Mouse (Mus musculus): ENCODE results near the gene Lrrc4c. TPM values are rescaled to one million over a fixed set of nuclear protein-coding genes. Genes with fewer than 3 reads are reported as not detected.
A peak's percentile ranks its signal among the peaks of the same experiment; 100 is the strongest.

The Lrrc4c gene
- polyA plus RNA-seq, 1 experiment: 17.7 TPM

GRCm38 (mm10) chr2:97478925-97479298 is 1160.9 kb downstream of the Lrrc4c start:
- TF ChIP-seq POLR2A (IDR thresholded peaks at IDR 0.05; ENCODE audit: borderline replicate concordance, extremely low read depth, insufficient read depth, insufficient read length, poor library complexity, severe bottlenecking): no peak
- TF ChIP-seq CTCF (IDR thresholded peaks at IDR 0.05; ENCODE audit: borderline replicate concordance, extremely low read depth, insufficient read depth, insufficient read length): no peak
- peak; percentile 92 for DNase-seq (ENCODE audit: low read depth)

- DNase-seq (ENCODE audit: low read depth): peak; percentile 48
- TF ChIP-seq POLR2A (IDR thresholded peaks at IDR 0.05; ENCODE audit: borderline replicate concordance, extremely low read depth, insufficient read depth, insufficient read length, poor library complexity, severe bottlenecking) (no peak), CTCF (IDR thresholded peaks at IDR 0.05; ENCODE audit: borderline replicate concordance, extremely low read depth, insufficient read depth, insufficient read length) (no peak)
Observed at GRCm38 (mm10) chr2:97484990-97485389, 1167.0 kb downstream of the Lrrc4c start.

GRCm38 (mm10) chr2:97485609-97486008 is 1167.6 kb downstream of the Lrrc4c start:
- DNase-seq (ENCODE audit: low read depth): peak; percentile 70
- no peak for TF ChIP-seq CTCF (IDR thresholded peaks at IDR 0.05; ENCODE audit: borderline replicate concordance, extremely low read depth, insufficient read depth, insufficient read length)
- no peak for TF ChIP-seq POLR2A (IDR thresholded peaks at IDR 0.05; ENCODE audit: borderline replicate concordance, extremely low read depth, insufficient read depth, insufficient read length, poor library complexity, severe bottlenecking)

GRCm38 (mm10) chr2:97487567-97487966 is 1169.6 kb downstream of the Lrrc4c start:
- peak; percentile 62 for DNase-seq (ENCODE audit: low read depth)

GRCm38 (mm10) chr2:97497069-97497468 is 1179.1 kb downstream of the Lrrc4c start:
- TF ChIP-seq POLR2A (IDR thresholded peaks at IDR 0.05; ENCODE audit: borderline replicate concordance, extremely low read depth, insufficient read depth, insufficient read length, poor library complexity, severe bottlenecking) (no peak), CTCF (IDR thresholded peaks at IDR 0.05; ENCODE audit: borderline replicate concordance, extremely low read depth, insufficient read depth, insufficient read length) (no peak)
- peak; percentile 58 for DNase-seq (ENCODE audit: low read depth)

More at GRCm38 (mm10) chr2:97487567-97487966, 1169.6 kb downstream of the Lrrc4c start:
- no peak for TF ChIP-seq CTCF (IDR thresholded peaks at IDR 0.05; ENCODE audit: borderline replicate concordance, extremely low read depth, insufficient read depth, insufficient read length)
- TF ChIP-seq POLR2A (IDR thresholded peaks at IDR 0.05; ENCODE audit: borderline replicate concordance, extremely low read depth, insufficient read depth, insufficient read length, poor library complexity, severe bottlenecking): no peak

GRCm38 (mm10) chr2:97502501-97502900 is 1184.5 kb downstream of the Lrrc4c start:
- peak; percentile 69 for DNase-seq (ENCODE audit: low read depth)
- TF ChIP-seq POLR2A (IDR thresholded peaks at IDR 0.05; ENCODE audit: borderline replicate concordance, extremely low read depth, insufficient read depth, insufficient read length, poor library complexity, severe bottlenecking) (no peak), CTCF (IDR thresholded peaks at IDR 0.05; ENCODE audit: borderline replicate concordance, extremely low read depth, insufficient read depth, insufficient read length) (no peak)

- TF ChIP-seq CTCF (IDR thresholded peaks at IDR 0.05; ENCODE audit: borderline replicate concordance, extremely low read depth, insufficient read depth, insufficient read length): no peak
- TF ChIP-seq POLR2A (IDR thresholded peaks at IDR 0.05; ENCODE audit: borderline replicate concordance, extremely low read depth, insufficient read depth, insufficient read length, poor library complexity, severe bottlenecking): no peak
- no peak for DNase-seq (ENCODE audit: low read depth)
Observed at GRCm38 (mm10) chr2:97504902-97505301, 1186.9 kb downstream of the Lrrc4c start.

GRCm38 (mm10) chr2:97524256-97524922 is 1206.4 kb downstream of the Lrrc4c start:
- TF ChIP-seq CTCF (IDR thresholded peaks at IDR 0.05; ENCODE audit: borderline replicate concordance, extremely low read depth, insufficient read depth, insufficient read length) (no peak), POLR2A (IDR thresholded peaks at IDR 0.05; ENCODE audit: borderline replicate concordance, extremely low read depth, insufficient read depth, insufficient read length, poor library complexity, severe bottlenecking) (no peak)
- peak; percentile 79 for DNase-seq (ENCODE audit: low read depth)

GRCm38 (mm10) chr2:97525107-97525506 is 1207.1 kb downstream of the Lrrc4c start:
- no peak for DNase-seq (ENCODE audit: low read depth)
- TF ChIP-seq POLR2A (IDR thresholded peaks at IDR 0.05; ENCODE audit: borderline replicate concordance, extremely low read depth, insufficient read depth, insufficient read length, poor library complexity, severe bottlenecking): no peak
- TF ChIP-seq CTCF (IDR thresholded peaks at IDR 0.05; ENCODE audit: borderline replicate concordance, extremely low read depth, insufficient read depth, insufficient read length): no peak

- DNase-seq (ENCODE audit: low read depth): no peak
- TF ChIP-seq POLR2A (IDR thresholded peaks at IDR 0.05; ENCODE audit: borderline replicate concordance, extremely low read depth, insufficient read depth, insufficient read length, poor library complexity, severe bottlenecking): no peak
- TF ChIP-seq CTCF (IDR thresholded peaks at IDR 0.05; ENCODE audit: borderline replicate concordance, extremely low read depth, insufficient read depth, insufficient read length): no peak
Observed at GRCm38 (mm10) chr2:97530622-97531021, 1212.7 kb downstream of the Lrrc4c start.

- TF ChIP-seq CTCF (IDR thresholded peaks at IDR 0.05; ENCODE audit: borderline replicate concordance, extremely low read depth, insufficient read depth, insufficient read length): no peak
- DNase-seq (ENCODE audit: low read depth): peak; percentile 94
Observed at GRCm38 (mm10) chr2:97543691-97544672, 1226.0 kb downstream of the Lrrc4c start.
